Mouse (Mus musculus) ES-E14 (cell line): Measurements from ENCODE around the gene Sema5a. TPM values are rescaled to one million over a fixed set of nuclear protein-coding genes. Genes with fewer than 3 reads are reported as not detected.

ENCODE experiments used
- DNase-seq: peaks from one replicate; pipeline ENCODE4 v3.0.0-alpha.2; 2013; ENCODE audit warnings: low read depth, low spot score
- H3K27ac ChIP-seq: 2 replicates; pipeline ENCODE4 v1.5.1; 2012; ENCODE audit warnings: low read depth, mild to moderate bottlenecking, low read length, moderate library complexity, mixed read lengths; ENCODE audit not compliant: poor library complexity, insufficient read depth, severe bottlenecking
- H3K36me3 ChIP-seq: 2 replicates; pipeline ENCODE4 v1.6.1; 2012; ENCODE audit warnings: mild to moderate bottlenecking, low read length, moderate library complexity, mixed read lengths; ENCODE audit not compliant: control insufficient read depth, poor library complexity, insufficient read depth, severe bottlenecking
- H3K4me1 ChIP-seq, 2 experiments: fragments of 150-350 bp in 1 of 2; sonication (generic) in 1 of 2; 2 replicates each; pipeline ENCODE4 v1.6.1; 2012; ENCODE audit warnings: low read length in 2 of 2, mild to moderate bottlenecking in 1 of 2, mixed read lengths in 1 of 2; ENCODE audit not compliant: control insufficient read depth in 2 of 2, insufficient read depth in 2 of 2, poor library complexity in 1 of 2
- H3K4me3 ChIP-seq, 2 experiments: fragments of 150-350 bp in 1 of 2; sonication (generic) in 1 of 2; 2 replicates each; pipeline ENCODE4 v1.5.1; 2012; ENCODE audit warnings: low read length in 2 of 2, low read depth in 1 of 2, mild to moderate bottlenecking in 1 of 2, mixed read lengths in 1 of 2; ENCODE audit not compliant: insufficient read depth in 1 of 2, poor library complexity in 1 of 2, severe bottlenecking in 1 of 2
- H3K9ac ChIP-seq: 2 replicates; pipeline ENCODE4 v1.6.1; 2012; ENCODE audit warnings: low read depth, mild to moderate bottlenecking, low read length, mixed read lengths; ENCODE audit not compliant: poor library complexity, insufficient read depth, severe bottlenecking
- H3K9me3 ChIP-seq: fragments of 150-350 bp; sonication (generic); 2 replicates; pipeline ENCODE4 v1.6.1; 2012; ENCODE audit warnings: low read depth, mild to moderate bottlenecking, low read length; ENCODE audit not compliant: control insufficient read depth, insufficient read depth
- CHD2 ChIP-seq: IDR thresholded peaks from 2 replicates; pipeline ENCODE4 v1.6.1; 2014; ENCODE audit warnings: mild to moderate bottlenecking, low read depth, low read length, inconsistent platforms
- HCFC1 ChIP-seq: IDR thresholded peaks from 2 replicates; pipeline ENCODE4 v1.6.1; 2012; ENCODE audit warnings: low read length, inconsistent platforms, borderline replicate concordance; ENCODE audit not compliant: insufficient read depth
- MAFK ChIP-seq: IDR thresholded peaks from 2 replicates; pipeline ENCODE4 v1.6.1; 2014; ENCODE audit warnings: mild to moderate bottlenecking, low read depth, low read length, inconsistent platforms; ENCODE audit not compliant: insufficient read depth
- ZC3H11A ChIP-seq: IDR thresholded peaks from 2 replicates; pipeline ENCODE4 v1.6.1; 2012; ENCODE audit warnings: low read depth, mild to moderate bottlenecking, inconsistent platforms, low read length, borderline replicate concordance
- ZNF384 ChIP-seq: IDR thresholded peaks from 2 replicates; pipeline ENCODE4 v1.6.1; 2012; ENCODE audit warnings: low read depth, low read length, inconsistent platforms
- in situ Hi-C, 2 experiments: fragments of 600-800 bp; cut with MboI; formaldehyde crosslinking; loops; one replicate each; pipeline ENCODE4 v1.15.1; 2025; ENCODE audit warnings: low sequenced_read_pairs in 2 of 2, inconsistent platforms in 1 of 2; ENCODE audit not compliant: unreplicated experiment in 2 of 2
- total RNA-seq: library from RNA; depleted of rRNA; stranded (reverse); fragments of 300-350 nt; gene quantifications from 2 replicates; pipeline ENCODE4 v1.2.3, GENCODE M21; 2012

Gene Sema5a
- total RNA-seq, 1 experiment: 2.7 TPM

GRCm38 (mm10) chr15:32300991-32301390 lies 56.4 kb downstream of the Sema5a start:
- Histone ChIP-seq H3K9me3 (no peaks in the 10 kb centered on the region), H3K4me3 (no peak overlapping the region), H3K27ac (no peak overlapping the region), H3K4me1 (no peaks in the 10 kb centered on the region), H3K9ac (no peak overlapping the region), H3K36me3 (no peaks in the 10 kb centered on the region)
- in situ Hi-C loops: no loop called here
- TF ChIP-seq HCFC1: no peak
- TF ChIP-seq MAFK: no peak
- TF ChIP-seq CHD2: no peak
- TF ChIP-seq ZNF384: no peak
- no peak for DNase-seq

GRCm38 (mm10) chr15:32306557-32307243 lies 62.1 kb downstream of the Sema5a start:
- TF ChIP-seq ZC3H11A (no peak), HCFC1 (no peak), ZNF384 (no peak), MAFK (no peak), CHD2 (no peak)
- no peak for DNase-seq
- Histone ChIP-seq H3K27ac (no peak overlapping the region), H3K9me3 (no peaks in the 10 kb centered on the region), H3K4me1 (no peaks in the 10 kb centered on the region), H3K36me3 (no peaks in the 10 kb centered on the region), H3K4me3 (no peak overlapping the region), H3K9ac (no peak overlapping the region)
- in situ Hi-C loops: no loop called here

- H3K9me3 ChIP-seq: no peaks in the 10 kb centered on the region
- no peak overlapping the region for H3K9ac ChIP-seq
- in situ Hi-C loops: no loop called here
- TF ChIP-seq CHD2 (no peak), MAFK (no peak), ZC3H11A (no peak), ZNF384 (no peak), HCFC1 (no peak)
- H3K27ac ChIP-seq: no peak overlapping the region
- no peak overlapping the region for H3K4me3 ChIP-seq
- H3K36me3 ChIP-seq: no peaks in the 10 kb centered on the region
- no peak for DNase-seq
- no peaks in the 10 kb centered on the region for H3K4me1 ChIP-seq
Observed at GRCm38 (mm10) chr15:32310834-32311233, 66.2 kb downstream of the Sema5a start.

- H3K4me1 ChIP-seq: no peaks in the 10 kb centered on the region
- no peak overlapping the region for H3K4me3 ChIP-seq
- H3K27ac ChIP-seq: no peak overlapping the region
- in situ Hi-C loops: no loop called here
- no peak for TF ChIP-seq ZNF384
- TF ChIP-seq CHD2: no peak
- no peaks in the 10 kb centered on the region for H3K36me3 ChIP-seq
- DNase-seq: no peak
- no peaks in the 10 kb centered on the region for H3K9me3 ChIP-seq
- no peak overlapping the region for H3K9ac ChIP-seq
Observed at GRCm38 (mm10) chr15:32311287-32311686, 66.7 kb downstream of the Sema5a start.

- H3K4me3 ChIP-seq: no peak overlapping the region
- H3K36me3 ChIP-seq: no peaks in the 10 kb centered on the region
- no peak overlapping the region for H3K9ac ChIP-seq
- H3K27ac ChIP-seq: no peak overlapping the region
- H3K9me3 ChIP-seq: no peaks in the 10 kb centered on the region
- no peak for DNase-seq
- no peaks in the 10 kb centered on the region for H3K4me1 ChIP-seq
- in situ Hi-C loops: no loop called here
- TF ChIP-seq MAFK (no peak), ZC3H11A (no peak), HCFC1 (no peak), CHD2 (no peak), ZNF384 (no peak)
Observed at GRCm38 (mm10) chr15:32317074-32317473, 72.5 kb downstream of the Sema5a start.
